Mouse (Mus musculus) heart, adult 18-20 months (tissue): Measurements from ENCODE around the gene Ms4a2. TPM values are rescaled to one million over a fixed set of nuclear protein-coding genes. Genes with fewer than 3 reads are reported as not detected.

Source experiments
- DNase-seq, 2 experiments: peaks; one replicate each; pipeline ENCODE4 v3.0.0; 2021 to 2022; ENCODE audit warnings: mixed read lengths in 1 of 2
- total RNA-seq, 2 experiments: library from RNA; stranded (reverse); gene quantifications; 2 replicates each; pipeline ENCODE4 v1.2.3; 2021

The Ms4a2 gene
- total RNA-seq, 2 experiments from 2014 or later = not detected

- no peak for DNase-seq
Measured at GRCm38 (mm10) chr19:11589205-11589604, 34.3 kb downstream of the Ms4a2 start.

- DNase-seq = no peak
Measured at GRCm38 (mm10) chr19:11574965-11575364, 48.6 kb downstream of the Ms4a2 start.

Other genes starting within 250 kb of the Ms4a2 start
- 1 to 10 TPM; 9.1 to 9.5 TPM for gene Ms4a4a, start 248.2 kb downstream of the Ms4a2 start, total RNA-seq
- 1 to 10 TPM in 1 of 2 experiments, under 1 TPM in 1; 0.94 to 1.3 TPM for gene Ms4a4c, start 218.9 kb downstream of the Ms4a2 start, total RNA-seq
- gene Ms4a4b, start 180.2 kb downstream of the Ms4a2 start, total RNA-seq = 1 to 10 TPM; 1.1 to 5.0 TPM
- 1 to 10 TPM; 7.6 to 9.6 TPM for gene Ms4a6c, start 154.4 kb downstream of the Ms4a2 start, total RNA-seq
- under 1 TPM in 1 of 2 experiments, not detected in 1; 0.82 TPM for gene Gm8369, start 137.8 kb downstream of the Ms4a2 start, total RNA-seq
- 1 to 10 TPM; 7.0 to 9.7 TPM for gene Ms4a6b, start 107.2 kb downstream of the Ms4a2 start, total RNA-seq
- gene Ms4a4d, start 86.9 kb downstream of the Ms4a2 start, total RNA-seq = 1 to 10 TPM; 5.4 to 6.7 TPM
- gene Ms4a6d, start 18.9 kb downstream of the Ms4a2 start, total RNA-seq = 1 to 10 TPM; 3.6 to 4.7 TPM
- gene Ms4a3, start 17.1 kb upstream of the Ms4a2 start, total RNA-seq = not detected
- gene Oosp2, start 36.8 kb upstream of the Ms4a2 start, total RNA-seq = not detected
- gene Oosp1, start 67.4 kb upstream of the Ms4a2 start, total RNA-seq = not detected
- gene Oosp3, start 73.3 kb upstream of the Ms4a2 start, total RNA-seq = not detected
- not detected for gene Gif, start 123.8 kb upstream of the Ms4a2 start, total RNA-seq
- 100 to 1,000 TPM; 113 to 120 TPM for gene Mrpl16, start 146.7 kb upstream of the Ms4a2 start, total RNA-seq
- gene Stx3, start 195.7 kb upstream of the Ms4a2 start, total RNA-seq = 1 to 10 TPM; 3.5 to 4.5 TPM
- gene Olfr1417, start 215.5 kb upstream of the Ms4a2 start, total RNA-seq = not detected
- not detected for gene Olfr1418, start 237.3 kb upstream of the Ms4a2 start, total RNA-seq